Mouse (Mus musculus) C2C12 (cell line): ENCODE data around the gene Fgf10.

Source experiments
- MYOD1 ChIP-seq: IDR thresholded peaks from one replicate; pipeline ENCODE4 v1.6.1; 2011; ENCODE audit warnings: low read depth; ENCODE audit not compliant: control insufficient read depth, insufficient read length
- USF1 ChIP-seq: IDR thresholded peaks from one replicate; pipeline ENCODE4 v1.6.1; 2011; ENCODE audit warnings: low read depth, mild to moderate bottlenecking, control low read depth, moderate library complexity

GRCm38 (mm10) chr13:118629661-118630428 lies 39.7 kb upstream of the Fgf10 start:
- TF ChIP-seq MYOD1: no peak
- no peak for TF ChIP-seq USF1
